Mouse (Mus musculus): ENCODE data around the gene Lzic.
A peak's percentile ranks its signal among the peaks of the same experiment; 100 is the strongest.
"Not testable (repeated sequence)": the region's sequence is repeated elsewhere in the genome, so short reads cannot be mapped to it uniquely, and the experiment has no call there.

Gene Lzic

DNA sequence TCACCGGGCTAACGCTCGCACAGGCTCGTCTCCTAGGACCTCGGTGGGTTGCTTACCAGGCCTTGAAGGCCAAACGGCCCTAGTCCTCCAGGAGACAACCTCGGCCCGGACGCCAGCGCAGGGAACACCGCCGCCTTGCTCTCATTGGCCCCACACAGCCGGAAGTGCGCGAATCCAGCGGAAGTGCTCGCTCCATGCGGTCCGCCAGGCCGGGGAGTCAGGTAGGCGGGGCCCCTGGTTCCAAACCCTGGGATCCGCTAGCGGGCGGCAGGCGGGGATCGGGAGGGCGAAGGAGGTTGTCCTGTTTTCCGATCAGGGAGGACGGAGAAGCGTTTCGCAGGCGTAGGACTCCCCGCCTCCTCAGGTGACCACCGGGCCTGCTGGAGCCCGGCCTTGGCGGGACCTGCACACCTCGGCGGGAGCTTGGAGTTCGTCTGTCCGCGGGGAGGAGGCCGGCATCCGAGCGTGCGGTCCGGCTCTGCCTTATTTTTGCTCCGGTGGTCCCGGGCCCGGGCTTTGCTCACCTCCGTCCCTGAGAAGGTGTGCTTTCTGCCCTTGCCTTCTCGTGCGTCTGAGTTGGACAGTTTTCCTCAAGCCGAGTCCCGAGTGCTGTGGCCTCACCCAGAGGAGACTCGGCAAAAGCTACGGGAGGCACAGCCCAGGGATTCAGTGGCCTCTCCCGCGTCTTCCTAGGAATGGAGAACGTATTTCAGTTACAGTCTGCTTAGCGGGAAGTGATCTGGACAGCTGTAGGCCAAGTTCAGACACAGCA is at the start of gene Lzic, which contains the start of gene Nmnat1:
Gene Lzic, plus strand, starts transcription at position 177 of the 772 bp plus-strand sequence.
Gene Nmnat1, minus strand, starts transcription at position 150 of the 772 bp plus-strand sequence.
- peak; percentile 95 to 96 for DNase-seq

DNA sequence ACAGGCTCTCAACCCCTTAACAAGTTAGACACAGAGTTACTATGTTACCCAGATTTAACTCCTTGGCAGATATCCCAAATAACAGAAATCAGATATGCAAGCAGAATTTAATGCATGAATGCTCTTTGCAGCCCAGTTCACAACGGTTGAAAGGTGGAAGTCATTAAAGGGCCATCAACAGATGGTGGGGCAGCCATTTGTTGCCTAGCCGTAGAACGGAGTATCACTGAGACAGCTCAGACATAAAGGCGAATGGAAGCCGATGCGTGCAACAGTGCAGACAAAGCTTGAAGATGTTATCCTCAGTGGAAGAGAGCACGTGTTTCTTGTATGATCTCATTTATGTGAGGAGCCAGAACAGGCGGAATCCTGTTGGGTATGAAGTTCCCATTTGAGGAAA is 44.5 kb upstream of the Lzic start:
- DNase-seq, result no peak

DNA sequence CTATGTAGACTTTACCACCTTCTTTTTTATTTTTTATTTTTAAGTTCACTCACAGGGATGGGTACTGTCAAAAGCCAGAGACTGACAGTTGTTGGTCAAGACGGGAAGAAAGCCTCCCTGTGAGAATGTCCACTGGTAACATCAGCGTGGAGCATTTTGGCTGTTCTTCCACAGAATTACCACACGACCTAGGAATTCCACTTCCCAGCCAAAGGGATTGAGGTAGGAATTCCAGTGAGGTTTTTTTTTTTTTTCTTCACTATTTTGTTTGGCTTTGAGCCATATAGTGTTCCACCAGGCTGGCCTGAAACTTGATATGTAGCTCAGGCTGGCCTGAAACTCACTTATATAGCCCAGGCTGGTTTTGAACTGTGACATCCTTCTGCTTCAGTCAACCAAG is 42.6 kb upstream of the Lzic start:
- DNase-seq, result no peak

DNA sequence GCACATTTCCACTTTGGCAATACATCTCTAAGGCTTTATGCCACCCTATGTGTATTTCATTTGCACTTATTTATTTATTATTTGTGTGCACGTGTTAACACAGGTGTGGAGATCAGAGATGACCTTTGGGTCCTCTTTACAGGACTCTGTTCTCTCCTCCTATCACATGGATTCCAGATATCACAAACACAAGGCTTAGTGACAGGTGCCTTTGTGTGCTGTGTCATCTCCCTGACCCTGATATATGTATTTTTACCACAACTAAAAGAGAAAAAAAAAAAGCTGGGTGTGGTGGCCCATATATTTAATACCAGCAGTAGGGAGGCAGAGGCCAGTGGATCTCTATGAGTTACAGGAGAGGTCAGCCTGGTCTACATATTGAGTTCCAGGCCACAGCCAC is 40.6 kb upstream of the Lzic start:
- no peak for DNase-seq

DNA sequence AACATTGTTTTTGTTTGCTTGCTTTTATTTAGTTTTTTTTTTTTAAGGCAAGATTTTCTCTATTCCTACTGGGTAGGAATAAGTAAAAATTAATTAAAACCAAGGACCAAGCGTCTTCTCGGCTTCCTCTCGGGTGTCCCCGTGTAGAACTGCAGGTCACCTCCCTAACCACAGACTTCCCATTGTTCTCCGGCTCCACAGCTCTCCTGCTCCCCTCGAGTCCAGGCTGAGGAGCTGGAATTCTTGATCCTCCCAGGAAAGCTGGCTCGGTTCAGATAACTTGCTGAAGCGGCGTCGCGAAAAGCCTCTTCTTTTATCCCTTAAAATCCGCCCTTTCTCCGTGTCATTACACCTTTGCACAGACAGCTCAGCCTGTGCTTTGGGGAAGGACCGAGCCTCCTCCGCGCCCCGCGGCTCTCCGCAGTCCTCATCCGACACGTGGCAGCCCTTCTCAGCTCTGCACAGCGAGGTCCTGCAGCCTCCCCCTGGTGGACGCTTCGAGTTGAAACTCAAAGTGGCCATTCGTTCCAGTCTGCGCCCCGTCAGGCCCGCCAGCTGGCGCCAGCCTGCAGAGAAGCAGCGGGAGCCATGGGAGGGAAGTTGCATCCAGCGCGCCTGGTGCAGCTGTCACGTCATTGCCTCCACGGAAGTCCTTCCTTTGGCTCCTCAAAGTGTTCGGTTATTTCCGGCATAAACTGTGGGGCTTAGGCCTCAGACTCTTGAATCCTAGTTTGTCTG is 39.9 kb upstream of the Lzic start:
- DNase-seq, result peak; percentile 91 to 93

DNA sequence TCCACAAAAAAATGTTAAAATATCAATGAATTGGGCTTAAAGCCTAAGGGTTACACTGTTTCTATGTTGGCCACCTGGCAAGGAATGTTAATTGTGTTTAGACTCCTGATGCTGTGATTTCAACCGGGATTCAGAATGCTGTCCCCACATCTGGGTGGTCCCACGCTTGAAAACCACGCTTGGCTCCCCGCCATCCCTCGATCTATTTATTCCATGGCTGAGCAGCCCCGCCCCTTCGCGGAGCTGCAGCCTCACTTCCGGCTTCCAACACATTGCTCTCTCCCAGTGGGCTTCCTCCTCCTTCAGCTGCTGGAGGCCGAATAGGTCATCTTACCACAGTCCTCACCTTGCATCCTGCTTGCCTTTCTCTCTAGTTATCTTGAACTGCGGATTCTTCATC is 39.2 kb upstream of the Lzic start:
- DNase-seq, result peak; percentile 57 to 67

DNA sequence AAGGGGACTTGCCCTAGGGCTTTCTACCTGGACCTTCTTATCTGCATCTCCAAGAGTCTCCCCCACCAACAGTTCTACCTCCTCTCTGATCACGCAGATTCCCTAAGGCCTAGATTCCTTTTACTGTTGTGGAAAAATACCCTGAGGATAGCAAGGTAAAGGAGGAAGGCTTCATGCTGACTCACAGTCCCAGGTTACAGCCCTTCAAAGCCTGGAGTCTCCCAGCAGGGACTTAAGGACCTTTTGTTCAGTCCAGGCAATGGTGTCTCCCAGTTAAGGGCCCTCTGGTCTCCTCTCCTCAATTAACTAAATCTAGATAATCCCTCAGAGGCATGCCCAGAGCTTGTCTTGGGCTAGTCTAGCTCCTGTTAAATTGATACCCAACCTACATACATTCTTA is 38.7 kb upstream of the Lzic start:
- no peak for DNase-seq

DNA sequence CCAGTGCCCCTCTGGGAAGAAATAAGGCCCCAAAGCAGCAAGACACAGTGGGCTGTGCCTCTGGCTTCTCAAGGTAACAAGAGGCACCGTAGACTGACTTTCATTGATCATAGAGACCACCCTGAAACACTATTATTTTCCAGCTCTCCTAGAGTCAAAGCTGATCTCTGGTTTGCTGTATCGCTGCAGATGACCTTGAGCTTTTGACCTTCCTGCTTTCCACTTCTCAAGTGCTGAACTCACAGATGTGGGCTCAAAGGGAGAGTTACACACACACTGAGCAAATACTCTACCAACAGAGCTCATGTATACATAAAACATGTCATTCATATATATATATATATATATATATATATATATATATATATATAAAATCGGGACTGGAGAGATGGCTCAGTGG is 34.4 kb upstream of the Lzic start:
- no peak for DNase-seq

DNA sequence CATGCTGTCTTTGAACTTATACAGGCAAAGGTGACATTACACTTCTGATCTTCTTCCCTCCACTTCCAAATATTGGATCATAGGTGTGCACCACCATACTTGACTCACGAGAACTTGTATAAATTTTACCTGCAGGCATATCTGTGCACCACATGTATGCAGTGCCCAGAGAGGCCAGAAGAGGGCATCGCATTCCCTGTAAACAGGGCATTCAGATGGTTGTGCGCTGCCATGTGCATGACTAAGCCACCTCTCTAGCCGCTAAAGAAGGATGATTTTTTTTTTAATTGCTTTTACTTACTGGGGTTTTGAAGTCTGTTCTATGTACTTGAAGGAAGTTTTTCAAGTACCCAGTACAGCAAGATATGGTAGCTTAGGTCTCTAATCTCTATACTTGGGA is 31.4 kb upstream of the Lzic start:
- DNase-seq, result peak; percentile 59 to 86

DNA sequence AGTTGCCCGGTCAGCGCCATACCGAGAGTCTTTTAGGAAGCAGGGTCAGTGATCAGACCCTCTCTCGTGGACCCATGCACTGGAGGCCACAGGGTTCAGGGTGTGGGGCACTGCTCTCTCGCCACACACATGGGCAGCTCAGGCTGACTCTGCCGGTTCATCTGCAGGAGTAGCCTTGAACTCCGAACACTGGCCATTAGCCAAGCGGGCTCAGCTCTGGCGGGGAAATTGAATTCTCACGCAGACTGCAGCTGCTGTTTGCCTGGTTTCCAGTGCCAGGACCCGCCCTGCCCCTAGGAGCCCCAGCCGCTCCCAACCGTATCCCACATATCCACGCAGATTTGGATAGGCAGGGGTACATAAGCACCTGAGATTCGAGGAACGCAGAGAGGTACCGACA is 30.8 kb upstream of the Lzic start:
- peak; percentile 48 to 55 for DNase-seq

DNA sequence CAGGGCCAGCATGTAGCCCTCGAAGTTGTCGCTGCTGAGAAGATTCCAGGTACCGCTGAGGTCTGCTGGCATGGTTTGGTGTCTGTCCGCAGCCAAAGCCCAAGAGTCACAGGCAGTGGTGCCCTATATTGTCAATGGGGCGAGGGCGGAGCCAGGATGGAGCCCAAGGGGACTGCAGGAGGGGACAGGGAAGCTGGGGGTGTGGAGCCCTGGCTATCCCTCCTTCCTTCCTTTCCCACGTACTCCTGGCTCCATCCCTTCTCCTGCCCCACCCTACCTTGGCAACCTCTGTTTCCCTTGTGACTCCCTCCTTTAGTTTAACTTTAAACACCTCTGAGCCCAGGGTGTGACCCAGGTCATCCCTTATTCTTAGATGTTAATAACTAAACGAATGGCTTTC is 30.1 kb upstream of the Lzic start, which contains the start of gene Rbp7:
Gene Rbp7, minus strand, starts transcription at position 100 of the 400 bp plus-strand sequence.
- DNase-seq, result no peak

DNA sequence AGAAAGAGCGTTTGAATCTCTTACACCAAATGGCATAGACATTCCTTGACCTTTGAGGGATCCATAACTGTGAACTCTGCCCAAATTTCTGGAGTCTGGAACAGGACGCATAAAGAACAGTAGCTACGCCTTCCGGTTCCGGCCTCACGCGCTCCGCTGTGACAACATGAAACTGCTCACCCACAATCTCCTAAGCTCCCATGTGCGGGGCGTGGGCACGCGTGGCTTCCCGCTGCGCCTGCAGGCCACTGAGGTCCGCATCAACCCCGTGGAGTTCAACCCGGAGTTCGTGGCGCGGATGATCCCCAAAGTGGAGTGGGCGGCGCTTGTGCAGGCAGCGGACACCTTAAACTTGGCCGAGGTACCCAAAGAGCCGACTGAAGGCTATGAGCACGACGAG is 27.9 kb upstream of the Lzic start:
- DNase-seq, result not testable (repeated sequence)

DNA sequence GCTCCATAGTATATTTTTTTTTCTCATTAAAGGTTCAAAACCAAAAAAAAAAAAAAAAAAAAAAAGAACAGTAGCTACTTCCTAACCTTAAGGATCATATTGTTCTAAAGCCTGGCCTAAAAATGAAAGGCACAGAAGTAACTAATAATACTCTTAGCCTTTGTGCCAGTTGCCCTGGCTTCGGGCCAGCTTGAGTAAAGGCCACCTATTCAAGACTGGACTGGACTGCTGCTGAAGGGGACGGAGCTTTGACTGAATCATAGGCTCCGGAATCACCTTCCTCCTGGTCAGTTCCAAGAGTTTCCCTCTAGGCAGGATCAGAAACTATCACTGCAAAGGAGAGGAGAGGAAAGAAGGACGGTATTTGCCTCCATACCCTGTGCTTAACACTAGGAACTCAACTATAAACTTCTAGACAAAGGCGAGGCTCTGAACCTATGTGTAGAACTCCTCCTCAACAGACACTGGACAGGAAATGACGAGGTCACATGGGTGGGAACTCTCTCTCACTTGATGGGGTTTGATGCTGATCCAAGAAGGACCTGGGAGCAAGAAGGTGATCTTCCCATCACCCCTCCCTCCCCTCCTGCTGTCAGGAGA is 27.1 kb upstream of the Lzic start:
- DNase-seq, result no peak

DNA sequence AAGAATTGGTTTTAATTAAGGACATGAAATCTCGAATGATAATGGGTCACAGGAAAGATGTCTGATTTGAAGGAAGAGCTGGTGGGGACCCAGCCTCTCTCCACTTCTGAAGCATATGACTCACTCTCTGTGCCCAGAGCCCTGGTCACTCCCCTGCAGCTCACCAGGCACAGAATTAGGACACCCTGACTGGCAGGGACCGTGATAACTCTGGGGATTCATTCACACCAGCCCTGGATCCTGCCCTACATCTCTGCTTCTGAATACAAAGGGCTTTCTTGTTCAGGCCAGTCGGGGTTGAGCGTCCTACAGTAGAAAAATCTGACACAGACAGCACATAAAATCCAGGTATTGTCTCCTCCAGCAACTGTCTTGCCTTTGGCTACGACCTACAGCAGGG is 26.5 kb upstream of the Lzic start:
- DNase-seq, result no peak

DNA sequence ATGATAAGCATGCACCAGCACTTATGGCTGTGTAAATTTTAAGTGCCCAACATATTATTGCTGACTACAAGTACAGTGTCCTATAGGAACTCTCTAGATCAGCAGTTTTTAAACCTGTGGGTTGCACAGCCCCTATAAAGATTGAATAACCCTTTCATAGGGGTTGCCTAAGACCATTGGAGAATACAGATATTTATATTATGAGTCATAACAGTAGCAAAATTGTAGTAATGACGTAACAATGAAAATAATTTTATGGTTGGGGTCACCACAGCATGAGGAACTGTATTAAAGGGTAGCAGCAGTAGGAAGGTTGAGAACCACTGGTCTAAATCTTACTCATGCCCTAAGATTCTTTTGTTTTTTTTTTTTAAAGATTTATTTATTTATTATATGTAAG is 25.6 kb upstream of the Lzic start:
- no peak for DNase-seq

DNA sequence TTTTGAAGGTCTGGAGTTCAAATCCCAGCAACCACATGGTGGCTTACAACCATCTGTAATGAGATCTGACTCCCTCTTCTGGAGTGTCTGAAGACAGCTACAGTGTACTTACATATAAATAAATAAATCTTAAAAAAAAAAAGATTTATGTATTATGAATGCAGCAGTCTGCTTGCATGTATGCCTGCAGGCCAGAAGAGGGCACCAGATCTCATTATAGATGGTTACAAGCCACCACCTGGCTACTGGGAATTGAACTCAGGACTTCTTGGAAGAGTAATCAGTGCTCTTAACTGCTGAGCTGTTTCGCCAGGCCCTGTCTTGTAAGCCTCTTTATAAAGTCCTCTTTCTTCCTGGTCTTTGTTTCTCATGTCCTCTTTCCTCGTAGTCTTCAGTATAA is 24.6 kb upstream of the Lzic start:
- not testable (repeated sequence) for DNase-seq

DNA sequence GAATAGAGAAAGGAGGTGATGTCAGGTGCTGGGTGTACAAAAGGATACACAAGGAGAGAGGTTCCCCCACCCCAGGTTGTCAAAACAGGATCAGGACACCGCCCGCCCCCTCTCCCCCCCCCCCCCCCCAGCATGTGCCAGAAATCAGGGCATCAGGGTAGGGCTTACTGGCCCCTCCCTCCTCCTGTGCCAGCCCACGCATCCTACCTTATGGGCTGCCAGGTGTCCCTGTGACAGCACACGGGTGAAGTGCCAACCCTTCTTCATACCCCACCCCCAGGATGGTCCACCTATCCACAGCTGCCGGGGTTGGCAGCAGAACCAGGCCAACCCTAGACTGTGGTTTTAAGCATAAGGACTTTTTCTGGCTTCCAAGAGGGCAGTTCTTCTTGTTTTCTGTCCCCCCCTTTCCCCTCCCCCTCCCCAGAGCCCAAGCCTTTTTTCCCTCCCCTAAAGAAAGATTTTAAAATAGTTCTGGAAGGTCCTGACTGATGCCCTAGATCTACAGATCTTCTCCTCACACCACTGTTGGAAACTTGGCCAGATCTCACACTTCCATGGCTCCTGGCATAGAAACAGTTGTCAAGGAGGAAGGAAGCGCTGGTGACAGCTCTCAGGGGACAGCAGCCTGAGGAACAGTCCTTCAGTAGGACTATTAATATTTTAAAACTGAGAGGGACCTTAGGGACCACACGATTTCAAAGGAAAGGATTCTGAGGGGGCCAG is 23.3 kb upstream of the Lzic start:
- peak; percentile 76 to 80 for DNase-seq

DNA sequence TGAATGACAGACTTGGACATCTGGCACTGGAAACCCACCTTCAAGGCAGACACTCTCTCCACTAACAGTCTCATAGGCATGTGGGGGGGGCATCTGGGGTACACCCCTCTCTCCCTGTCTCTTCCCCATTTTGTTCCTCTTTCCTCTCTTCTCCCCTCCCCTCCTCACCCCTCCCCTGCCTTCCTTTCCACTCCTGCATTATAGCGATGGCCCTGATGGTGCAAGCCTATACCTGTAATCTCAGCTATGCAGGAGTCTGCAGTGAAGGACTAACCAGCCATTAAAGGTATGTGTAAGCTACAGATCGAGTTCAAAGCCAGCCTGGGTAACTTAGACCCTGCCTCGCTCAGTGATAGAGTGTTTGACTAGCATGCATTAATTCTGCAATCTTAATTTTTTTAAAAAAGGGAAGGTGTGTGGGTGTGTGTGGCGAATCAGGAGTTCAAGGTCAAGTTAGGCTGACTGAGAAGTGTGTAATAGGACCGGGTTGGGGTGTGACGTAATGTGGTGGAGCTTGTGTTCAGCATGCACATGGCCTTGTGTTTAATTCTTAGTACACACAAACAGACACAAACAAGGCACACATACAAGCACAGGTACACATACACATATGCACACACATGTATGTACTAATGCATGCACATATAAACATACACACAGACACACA is 22.6 kb upstream of the Lzic start:
- DNase-seq, result peak in 1 of 2 experiments; percentile 30

DNA sequence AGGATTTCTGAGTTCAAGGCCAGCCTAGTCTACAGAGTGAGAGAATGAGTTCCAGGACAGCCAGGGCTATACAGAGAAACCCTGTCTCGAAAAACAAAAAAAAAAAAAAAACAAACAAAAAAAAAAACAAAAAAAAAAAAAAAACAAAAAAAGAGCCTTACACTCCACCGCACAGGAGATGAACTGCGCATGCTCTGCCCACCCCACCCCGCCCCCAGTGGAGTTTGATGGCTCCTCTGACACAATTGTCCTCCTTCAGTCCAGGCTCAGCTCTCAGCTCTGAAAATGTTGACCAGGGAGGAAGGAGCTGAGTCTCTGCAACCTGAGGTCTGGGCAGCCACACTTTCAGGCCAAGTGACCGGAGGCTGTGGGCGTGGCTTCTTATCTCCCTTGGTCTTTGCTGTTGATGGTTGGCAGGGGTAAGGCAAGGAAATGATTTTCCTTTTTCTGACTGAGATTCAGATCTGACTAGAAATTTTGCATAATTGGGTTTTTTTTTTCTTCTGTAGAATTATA is 21.5 kb upstream of the Lzic start:
- DNase-seq, result no peak

DNA sequence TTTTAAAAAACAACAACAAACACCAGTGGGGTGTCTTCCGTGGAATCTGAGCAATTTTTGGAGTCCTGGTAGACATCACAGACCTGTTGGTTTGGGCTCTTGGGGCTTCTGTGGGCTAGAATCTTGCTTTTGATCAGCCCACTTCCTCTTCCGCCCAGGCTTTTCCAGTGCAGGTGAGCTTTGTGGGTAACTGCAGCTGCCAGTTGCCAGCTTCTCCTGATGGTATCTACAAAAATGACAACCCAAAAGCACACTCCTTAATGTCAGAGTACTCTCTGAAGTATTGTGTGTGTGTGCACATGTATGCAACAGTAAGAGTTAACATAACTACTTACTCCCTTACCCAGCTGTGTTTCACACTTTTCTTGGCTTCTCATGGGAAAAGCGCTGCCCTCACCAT is 15.5 kb upstream of the Lzic start:
- DNase-seq, result no peak

DNA sequence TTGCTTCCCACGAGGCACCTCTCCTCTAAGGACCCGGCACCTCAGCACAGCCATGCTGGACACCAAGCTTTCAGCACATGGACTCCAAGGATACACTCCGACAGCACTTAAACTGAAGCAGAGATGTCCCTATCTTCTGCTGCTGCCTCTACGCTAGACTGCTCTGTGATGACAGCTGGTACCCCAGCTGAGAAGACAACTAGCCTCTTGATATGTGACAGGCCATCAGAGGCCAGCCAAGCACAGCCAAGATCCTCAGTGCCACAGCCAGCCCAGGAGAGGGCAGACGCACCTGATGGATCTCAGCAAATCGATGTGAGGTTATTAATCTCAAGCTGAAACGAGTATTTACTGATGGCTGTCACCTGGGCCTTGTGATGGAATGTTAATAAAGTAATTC is 9.9 kb upstream of the Lzic start:
- DNase-seq, result peak; percentile 25 to 39

DNA sequence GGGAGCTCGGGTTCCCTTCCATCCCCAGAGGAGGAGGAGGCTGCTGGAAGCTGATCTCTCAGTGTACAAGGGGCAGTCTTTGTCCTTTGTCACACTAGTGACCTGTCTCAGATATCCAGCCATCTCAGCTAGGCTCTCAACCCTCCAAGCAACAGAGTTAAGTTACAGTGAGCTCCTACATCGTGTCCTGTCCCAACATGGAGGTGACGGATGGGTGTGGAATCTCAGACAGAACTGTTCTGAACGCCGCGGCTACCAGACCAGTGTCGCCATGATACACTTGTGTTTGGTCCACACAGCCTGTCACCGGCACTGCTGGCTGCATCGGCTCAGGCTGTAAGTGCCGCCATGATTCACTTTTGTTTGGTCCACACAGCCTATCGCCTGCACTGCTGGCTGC is 8.0 kb upstream of the Lzic start, which contains the start of gene Tmem274:
Gene Tmem274, plus strand, starts transcription at position 301 of the 400 bp plus-strand sequence.
- DNase-seq, result no peak

Data from cerebellum, postnatal 14 days (tissue).